ENCODE assay signal across 8 mouse cellular contexts in the genomic region with DNA sequence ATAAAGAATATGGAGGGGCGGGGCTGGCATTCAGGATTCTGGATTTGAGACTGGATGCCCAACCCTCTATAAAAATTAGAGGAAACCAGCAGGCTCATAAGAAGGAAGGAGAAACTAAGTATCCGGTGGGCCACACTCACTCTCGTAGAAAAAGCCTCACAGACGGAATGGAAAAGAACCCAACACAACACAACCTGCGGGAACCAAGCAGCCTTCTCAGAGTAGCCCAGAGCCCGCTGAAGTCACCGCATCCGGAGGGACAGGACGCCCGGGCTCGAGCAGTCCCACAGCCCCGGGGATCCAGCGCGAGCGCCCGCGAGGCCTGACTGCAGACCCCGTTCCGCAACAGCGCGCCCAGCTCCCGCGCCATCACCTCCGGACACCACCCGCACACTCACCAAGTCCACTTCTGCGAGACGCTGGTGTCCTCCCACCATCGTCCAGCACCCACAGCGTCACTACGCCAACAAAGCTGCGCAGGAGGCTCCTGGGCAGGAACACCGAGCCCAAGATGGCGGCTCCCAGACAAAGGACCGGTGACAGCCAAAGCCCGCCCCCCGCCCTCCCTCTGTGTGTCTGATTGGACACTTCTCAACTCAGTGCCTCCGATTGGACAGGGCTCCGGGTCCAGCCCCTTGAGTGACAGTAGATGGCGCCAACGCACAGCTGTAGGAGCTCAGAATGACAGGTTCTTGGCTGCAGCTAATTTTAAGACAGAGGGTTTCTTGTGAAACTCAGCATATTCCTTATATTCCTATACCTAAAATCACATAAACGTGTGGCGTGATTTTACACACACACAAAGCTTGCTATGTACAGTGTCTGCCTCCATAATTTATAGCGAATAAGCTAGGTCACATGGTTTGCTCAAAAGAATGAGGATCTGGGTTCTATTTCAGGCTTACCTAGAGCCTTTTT. TPM values are rescaled to one million over a fixed set of nuclear protein-coding genes. Genes with fewer than 3 reads are reported as not detected.
DNase-seq lines count a peak whose midpoint lies in the region; ATAC-seq lines count a peak whose summit lies in the region.

TSS of gene Zfp68 (minus strand) at position 551 of the 918 bp plus-strand sequence.

- H3K4me2 ChIP-seq in hindbrain, embryonic 12.5 days (replicated peaks): peak within 1 kb of the TSS; percentile 48

- H3K4me3 ChIP-seq in hindbrain, embryonic 12.5 days: peak within 1 kb of the TSS; percentile 85

- peak; percentile 97 for ATAC-seq in hindbrain, embryonic 12.5 days (ENCODE audit: low FRiP score)

- H3K27ac ChIP-seq in hindbrain, embryonic 12.5 days: peak within 1 kb of the TSS; percentile 98

- peaks cover 36% of the 10 kb centered on the region for H3K36me3 ChIP-seq in hindbrain, embryonic 12.5 days

- H3K9ac ChIP-seq in hindbrain, embryonic 12.5 days: peak within 1 kb of the TSS; percentile 96

- H3K27me3 ChIP-seq in hindbrain, embryonic 12.5 days: no peaks in the 10 kb centered on the region

- peaks cover 16% of the 10 kb centered on the region for H3K4me1 ChIP-seq in hindbrain, embryonic 12.5 days

- H3K9me3 ChIP-seq in hindbrain, embryonic 12.5 days (replicated peaks): peaks cover 24% of the 10 kb centered on the region

- DNase-seq in NIH3T3 (ENCODE audit: low read depth): peak; percentile 99
- peak; percentile 97 to 98 for DNase-seq in cerebellum, postnatal 10 days
- peak; percentile 90 to 92 for DNase-seq in frontal cortex, postnatal 10 days (ENCODE audit: low spot score in 2 of 2)
- DNase-seq in layer of hippocampus, postnatal 14 days (ENCODE audit: low spot score in 2 of 2): peak; percentile 87 to 97
- DNase-seq in lung, postnatal 14 days: peak; percentile 95
- DNase-seq in retina, adult 2 months (ENCODE audit: low read depth, low spot score): peak; percentile 93
- DNase-seq in thymus, postnatal 36 days: peak; percentile 88 to 92

- 1% methylated on average over 40 of the region's 43 CpGs for WGBS in hindbrain, embryonic 12.5 days

RNA-seq across cellular contexts. Expression of gene Zfp68, which starts in this region (rescaled TPM):
- polyA plus RNA-seq in hindbrain, embryonic 12.5 days (2016; fragmentation: Nextera tagmentation; extraction: Ambion mirVana): 84.2 and 89.4 TPM in 2 replicates
- 10 to 100 TPM; 27.0 to 29.5 TPM for total RNA-seq in layer of hippocampus, postnatal 14 days (2021)

Comparison
In these comparisons a context has a peak if more than half of its experiments do, and no peak if none do; other contexts are left out.
1. Peak in every context shown above with its lines: DNase-seq, ATAC-seq, H3K4me3 ChIP-seq and H3K27ac ChIP-seq.